Mouse (Mus musculus): ENCODE results near the gene Knop1.

DNA sequence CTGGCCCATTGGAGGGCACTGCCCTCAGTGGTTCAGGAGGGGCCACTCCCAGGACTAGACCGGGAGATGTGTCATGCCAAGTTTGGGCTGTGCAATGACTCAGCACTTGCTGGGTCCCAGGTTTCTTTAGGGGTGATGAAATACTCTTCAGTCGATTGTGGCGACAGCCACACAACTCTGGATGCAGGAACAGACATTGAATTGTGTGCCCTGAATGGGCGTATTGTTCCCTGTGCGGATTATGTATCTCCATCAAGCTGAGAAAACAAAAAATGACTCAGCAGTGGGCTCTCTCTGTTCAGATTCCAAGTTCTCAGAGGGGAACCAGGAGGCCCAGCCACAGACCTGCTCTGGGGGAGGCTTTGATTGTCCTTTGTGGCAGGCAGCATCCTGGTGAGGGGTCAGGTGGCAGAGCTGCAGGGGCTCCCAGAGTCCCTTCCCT is 28.1 kb downstream of the Knop1 start:
- TF ChIP-seq POLR2A (IDR thresholded peaks at IDR 0.05; ENCODE audit: borderline replicate concordance, control insufficient read depth, low read depth, low read length) (no peak), CTCF (IDR thresholded peaks at IDR 0.05; ENCODE audit: control insufficient read depth, insufficient read depth, low read length) (no peak)
